Mouse (Mus musculus): Measurements from ENCODE around the gene Aif1. TPM values are rescaled to one million over a fixed set of nuclear protein-coding genes. Genes with fewer than 3 reads are reported as not detected.

Gene Aif1
- polyA plus RNA-seq, 1 experiment = 22.3 TPM

DNA sequence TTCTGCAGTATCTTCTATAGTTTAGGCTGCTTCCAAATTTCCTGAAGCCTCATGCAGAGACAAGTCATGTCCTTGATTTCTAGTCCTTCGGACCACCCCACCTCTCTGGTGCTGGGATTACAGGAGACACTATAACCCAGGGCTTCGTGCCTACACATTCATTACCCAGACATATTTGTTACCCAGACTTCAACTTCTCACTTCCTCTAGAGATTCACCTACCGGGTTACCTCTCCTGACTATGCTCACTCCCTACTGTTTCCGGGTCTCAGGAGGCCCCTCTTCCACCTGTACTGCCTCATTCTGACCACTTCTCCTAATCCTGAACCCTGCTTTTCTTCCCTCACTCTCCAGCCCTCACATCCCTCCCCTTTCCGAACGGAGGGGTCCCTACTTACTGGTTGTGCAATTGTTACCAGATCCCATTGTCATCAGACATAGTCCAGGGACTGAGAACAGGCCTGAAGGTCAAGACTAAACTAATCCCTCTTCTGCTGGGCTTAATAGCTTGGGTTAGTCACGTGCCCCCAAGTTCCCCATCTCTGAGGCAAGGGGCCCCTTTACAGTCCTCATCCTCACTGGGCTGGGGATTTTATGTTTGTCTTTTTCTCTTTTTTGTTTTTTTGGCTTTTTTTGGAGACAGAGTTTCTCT lies 12.2 kb upstream of the Aif1 start, which contains the start of gene Lst1:
Gene Lst1, minus strand, starts transcription at position 481 of the 652 bp plus-strand sequence.
- peaks cover 19% of the 10 kb centered on the region for H3K36me3 ChIP-seq (replicated peaks; ENCODE audit: low read length)
- TF ChIP-seq FLI1 (IDR thresholded peaks at IDR 0.05; ENCODE audit: low read length) (no peak), GATA1 (IDR thresholded peaks at IDR 0.05; ENCODE audit: borderline replicate concordance, low read length) (no peak)
- H3K9me3 ChIP-seq = no peaks in the 10 kb centered on the region
- H3K27me3 ChIP-seq (replicated peaks) = no peaks in the 10 kb centered on the region
- H3K4me3 ChIP-seq (replicated peaks) = peak within 1 kb of the TSS; percentile 87
- peaks cover 80% of the 10 kb centered on the region for H3K4me1 ChIP-seq

DNA sequence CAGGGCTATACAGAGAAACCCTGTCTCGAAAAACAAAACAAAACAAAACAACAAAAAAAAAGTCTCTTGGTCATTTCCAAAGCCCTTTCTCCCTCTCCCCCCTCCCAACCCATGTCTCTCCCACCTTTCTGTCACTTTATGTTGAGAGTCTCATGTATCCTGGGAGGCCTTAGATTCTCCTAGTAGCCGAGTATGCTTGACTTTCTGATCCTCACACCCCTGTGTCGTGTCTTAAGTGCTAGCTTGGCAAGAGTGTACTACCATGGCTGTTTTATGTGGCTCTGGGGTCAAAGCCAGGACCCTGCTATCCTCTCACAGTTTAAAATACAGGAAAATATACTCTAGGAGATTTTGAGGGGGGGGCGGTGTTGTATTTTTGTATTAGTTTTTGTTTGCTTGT lies 11.5 kb upstream of the Aif1 start:
- Histone ChIP-seq H3K4me1 (peaks cover 78% of the 10 kb centered on the region), H3K4me3 (replicated peaks) (peak overlapping the region; percentile 80), H3K36me3 (replicated peaks; ENCODE audit: low read length) (peaks cover 24% of the 10 kb centered on the region), H3K9me3 (no peaks in the 10 kb centered on the region), H3K27me3 (replicated peaks) (no peaks in the 10 kb centered on the region)
- TF ChIP-seq GATA1 (IDR thresholded peaks at IDR 0.05; ENCODE audit: borderline replicate concordance, low read length) = no peak
- TF ChIP-seq FLI1 (IDR thresholded peaks at IDR 0.05; ENCODE audit: low read length) = no peak

DNA sequence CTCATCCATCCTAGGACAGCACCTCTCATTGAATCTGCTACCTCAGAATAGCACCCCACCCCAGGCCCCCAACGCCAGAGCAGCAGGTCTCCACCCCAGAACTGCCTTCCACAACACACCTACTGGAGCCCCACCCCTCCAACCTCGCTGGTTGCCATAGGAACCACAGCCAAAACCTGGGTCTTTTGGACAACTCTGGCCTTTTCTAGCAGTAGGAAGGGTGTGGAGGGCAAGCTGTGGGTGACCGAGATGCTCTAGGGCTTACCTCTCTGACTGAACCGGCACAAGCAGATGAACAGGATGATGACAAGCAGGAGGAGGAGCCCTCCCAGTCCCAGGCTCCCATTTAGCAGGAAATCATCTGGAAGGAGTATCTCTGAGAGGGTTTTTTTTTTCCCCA lies 10.8 kb upstream of the Aif1 start:
- Histone ChIP-seq H3K27me3 (replicated peaks) (no peaks in the 10 kb centered on the region), H3K36me3 (replicated peaks; ENCODE audit: low read length) (peaks cover 24% of the 10 kb centered on the region), H3K4me3 (replicated peaks) (peak overlapping the region; percentile 90), H3K9me3 (no peaks in the 10 kb centered on the region), H3K4me1 (peaks cover 74% of the 10 kb centered on the region)
- TF ChIP-seq FLI1 (IDR thresholded peaks at IDR 0.05; ENCODE audit: low read length) (no peak), GATA1 (IDR thresholded peaks at IDR 0.05; ENCODE audit: borderline replicate concordance, low read length) (no peak)

DNA sequence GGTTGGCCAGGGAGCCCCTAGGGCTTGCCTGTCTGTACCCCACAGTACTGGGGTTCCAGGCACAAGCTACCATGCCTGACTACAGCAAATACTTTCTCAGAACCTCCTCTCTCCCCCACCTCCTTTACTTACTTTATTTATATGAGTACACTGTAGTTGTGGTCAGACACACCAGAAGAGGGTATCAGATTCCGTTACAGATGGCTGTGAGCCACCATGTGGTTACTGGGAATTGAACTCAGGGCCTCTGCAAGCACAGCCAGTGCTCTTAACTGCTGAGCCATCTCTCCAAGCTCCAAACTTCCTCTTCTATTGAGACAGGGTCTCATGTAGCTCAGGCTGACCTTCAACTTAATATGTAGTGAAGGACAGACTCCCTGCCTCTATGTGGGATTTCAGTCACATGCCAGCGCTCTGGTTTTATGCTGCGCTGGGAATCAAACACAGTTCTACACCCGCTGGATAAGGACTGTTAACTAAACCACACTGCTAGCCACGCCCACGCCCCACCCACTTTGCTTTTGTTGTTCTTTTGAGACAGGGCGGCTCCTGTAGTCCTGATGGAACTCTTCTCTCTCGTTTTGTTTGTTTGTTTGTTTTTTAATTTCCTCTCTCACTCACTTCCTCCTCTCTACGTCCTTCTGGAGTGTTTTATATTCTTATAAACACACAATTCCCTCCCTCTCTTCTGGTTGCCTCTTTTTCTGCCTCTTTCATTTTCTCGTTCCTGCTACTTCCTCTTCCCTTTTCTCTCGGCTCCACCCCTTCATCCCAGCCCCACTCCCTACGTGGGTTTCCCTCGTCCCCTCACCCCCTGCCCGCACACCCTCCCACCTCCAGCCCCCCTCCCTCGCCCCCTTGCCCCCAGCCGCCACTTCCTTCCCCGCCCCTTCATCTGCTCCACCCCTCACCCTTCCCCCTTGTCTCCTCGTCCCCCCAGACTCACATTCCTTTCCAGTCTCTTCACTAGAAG lies 10.1 kb upstream of the Aif1 start:
- TF ChIP-seq GATA1 (IDR thresholded peaks at IDR 0.05; ENCODE audit: borderline replicate concordance, low read length) (no peak), FLI1 (IDR thresholded peaks at IDR 0.05; ENCODE audit: low read length) (no peak)
- peaks cover 66% of the 10 kb centered on the region for H3K4me1 ChIP-seq

DNA sequence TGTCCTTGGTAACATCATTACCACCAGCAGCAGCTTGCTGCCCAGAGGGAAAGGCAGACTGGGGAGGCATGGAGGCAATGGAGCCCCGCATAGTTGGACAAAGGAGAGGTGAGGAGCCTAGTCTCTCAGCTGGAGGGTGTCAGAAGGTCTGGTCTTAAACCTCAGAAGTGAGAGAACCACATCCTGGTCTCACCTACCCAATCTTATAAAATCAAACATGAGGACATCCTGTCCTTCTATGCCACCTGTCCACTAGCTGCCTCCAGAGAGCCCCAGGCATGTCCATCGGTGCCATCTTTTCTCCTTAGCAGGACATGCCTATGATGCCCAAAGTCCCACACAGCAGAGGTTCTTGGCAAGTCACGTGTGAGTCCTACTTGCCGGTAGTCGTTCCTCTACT lies 4.2 kb upstream of the Aif1 start:
- Histone ChIP-seq H3K9me3 (no peaks in the 10 kb centered on the region), H3K36me3 (replicated peaks; ENCODE audit: low read length) (peaks cover 43% of the 10 kb centered on the region), H3K27me3 (replicated peaks) (no peaks in the 10 kb centered on the region), H3K4me1 (peaks cover 44% of the 10 kb centered on the region), H3K4me3 (replicated peaks) (no peak overlapping the region)
- TF ChIP-seq GATA1 (IDR thresholded peaks at IDR 0.05; ENCODE audit: borderline replicate concordance, low read length) (no peak), FLI1 (IDR thresholded peaks at IDR 0.05; ENCODE audit: low read length) (no peak)

More for the DNA sequence above, 10.1 kb upstream of the Aif1 start:
- H3K4me3 ChIP-seq (replicated peaks) = peak overlapping the region; percentile 90
- H3K27me3 ChIP-seq (replicated peaks) = no peaks in the 10 kb centered on the region
- peaks cover 24% of the 10 kb centered on the region for H3K36me3 ChIP-seq (replicated peaks; ENCODE audit: low read length)
- no peaks in the 10 kb centered on the region for H3K9me3 ChIP-seq

DNA sequence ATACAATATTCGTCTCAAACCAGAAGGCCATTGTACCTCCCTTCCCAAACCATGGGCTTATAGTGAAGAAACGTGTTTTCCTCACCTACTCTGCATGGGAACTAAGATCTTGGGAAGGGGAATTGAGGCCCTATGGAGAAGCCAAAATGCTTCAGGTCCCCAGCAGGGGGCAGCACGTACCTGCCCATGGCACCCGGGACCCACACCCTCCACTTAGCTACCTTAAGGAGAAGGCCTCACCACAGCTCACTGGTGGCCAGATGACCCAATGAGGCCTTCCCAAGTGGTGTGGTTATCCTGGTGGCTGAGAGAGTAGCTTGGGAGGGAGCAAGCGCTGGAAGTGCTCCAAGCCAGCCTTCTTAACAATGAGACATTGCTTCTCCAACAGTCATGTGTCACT lies 2.7 kb upstream of the Aif1 start:
- TF ChIP-seq GATA1 (IDR thresholded peaks at IDR 0.05; ENCODE audit: borderline replicate concordance, low read length) (no peak), FLI1 (IDR thresholded peaks at IDR 0.05; ENCODE audit: low read length) (no peak)
- H3K9me3 ChIP-seq = no peaks in the 10 kb centered on the region

DNA sequence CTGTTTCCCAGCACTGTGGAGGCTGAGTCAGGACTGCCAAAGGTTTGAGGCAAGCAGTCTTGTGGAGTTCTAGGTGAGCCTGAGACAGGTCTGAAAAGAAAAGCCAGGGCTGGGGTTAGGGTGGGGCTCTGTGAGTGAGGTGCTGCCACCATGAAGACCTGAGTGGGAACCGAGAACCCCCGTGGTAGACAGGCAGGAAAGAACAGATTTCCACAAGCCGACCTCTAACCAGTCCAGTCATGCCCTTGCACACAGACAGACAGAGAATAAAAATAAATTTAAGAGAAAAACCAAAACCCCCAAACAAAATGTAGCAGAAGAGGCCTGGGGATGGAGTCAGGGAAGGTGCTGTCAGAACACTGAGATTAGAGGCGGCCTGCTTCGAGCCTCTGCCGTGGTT lies 486 bp downstream of the Aif1 start:
- H3K27me3 ChIP-seq (replicated peaks) = no peaks in the 10 kb centered on the region
- no peak overlapping the region for H3K4me3 ChIP-seq (replicated peaks)
- no peaks in the 10 kb centered on the region for H3K9me3 ChIP-seq
- no peak for TF ChIP-seq FLI1 (IDR thresholded peaks at IDR 0.05; ENCODE audit: low read length)
- TF ChIP-seq GATA1 (IDR thresholded peaks at IDR 0.05; ENCODE audit: borderline replicate concordance, low read length) = no peak
- peaks cover 58% of the 10 kb centered on the region for H3K4me1 ChIP-seq
- peaks cover 19% of the 10 kb centered on the region for H3K36me3 ChIP-seq (replicated peaks; ENCODE audit: low read length)

More for the DNA sequence above, 2.7 kb upstream of the Aif1 start:
- H3K36me3 ChIP-seq (replicated peaks; ENCODE audit: low read length) = peaks cover 28% of the 10 kb centered on the region
- H3K4me1 ChIP-seq = peaks cover 43% of the 10 kb centered on the region
- no peaks in the 10 kb centered on the region for H3K27me3 ChIP-seq (replicated peaks)
- H3K4me3 ChIP-seq (replicated peaks) = no peak overlapping the region

DNA sequence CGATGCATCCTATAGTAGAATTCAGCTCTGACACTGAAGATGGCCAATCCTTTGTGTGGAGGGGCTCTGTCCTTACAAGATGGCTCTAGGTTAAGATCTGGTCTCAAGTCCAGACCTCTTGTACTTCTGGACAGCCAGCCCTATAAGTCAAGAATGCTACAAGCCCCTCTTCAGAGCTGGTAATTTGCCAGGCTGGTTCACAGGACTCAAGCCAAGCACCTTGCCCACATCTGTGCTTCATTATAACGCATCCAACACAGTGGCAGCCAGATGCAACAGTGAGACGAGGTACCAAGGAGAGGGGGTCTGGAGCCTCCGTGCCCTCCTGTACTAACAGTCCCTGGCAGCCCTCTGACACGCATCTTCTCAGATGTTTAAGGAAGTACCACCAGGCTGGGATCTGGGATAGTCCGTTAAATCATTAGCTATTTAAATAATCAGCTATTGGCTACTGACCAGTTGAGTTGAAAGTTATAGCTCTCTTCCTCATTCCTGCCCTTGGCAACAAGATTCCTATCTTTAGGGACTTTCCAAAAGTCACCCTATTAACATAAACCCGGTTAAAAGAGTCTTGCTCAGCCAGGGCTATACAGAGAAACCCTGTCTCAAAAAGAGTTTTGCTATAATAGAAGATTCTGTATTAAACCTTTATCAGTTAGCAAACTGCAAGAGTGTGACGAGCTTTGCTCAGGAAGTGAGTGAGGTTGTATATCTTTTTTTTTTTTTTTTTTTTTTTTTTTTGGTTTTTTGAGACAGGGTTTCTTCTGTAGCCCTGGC lies 1.5 kb downstream of the Aif1 start:
- no peaks in the 10 kb centered on the region for H3K27me3 ChIP-seq (replicated peaks)
- no peaks in the 10 kb centered on the region for H3K9me3 ChIP-seq
- H3K4me3 ChIP-seq (replicated peaks) = peak overlapping the region; percentile 19
- H3K4me1 ChIP-seq = peaks cover 52% of the 10 kb centered on the region
- TF ChIP-seq GATA1 (IDR thresholded peaks at IDR 0.05; ENCODE audit: borderline replicate concordance, low read length) (no peak), FLI1 (IDR thresholded peaks at IDR 0.05; ENCODE audit: low read length) (no peak)
- peaks cover 9% of the 10 kb centered on the region for H3K36me3 ChIP-seq (replicated peaks; ENCODE audit: low read length)

DNA sequence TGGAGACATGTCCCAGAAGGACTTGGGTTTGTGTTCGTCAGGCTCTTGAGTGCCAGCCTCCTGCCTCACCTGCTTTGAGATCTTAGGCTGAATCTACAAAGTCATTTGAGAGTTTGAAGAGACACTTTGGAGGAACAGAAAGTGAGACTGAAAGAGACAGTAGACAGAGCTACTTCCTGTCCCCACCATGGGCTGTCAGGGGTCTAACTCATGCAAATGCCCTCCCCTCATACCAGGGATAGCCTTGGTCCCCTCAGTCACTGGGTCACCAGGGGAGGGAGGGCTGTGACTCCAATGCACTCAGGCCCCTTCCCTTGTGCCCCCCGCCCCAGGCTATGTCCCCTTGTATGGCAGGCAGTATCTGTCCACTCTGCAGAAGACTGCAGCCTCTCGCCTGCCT lies 2.5 kb downstream of the Aif1 start:
- Histone ChIP-seq H3K4me3 (replicated peaks) (peak overlapping the region; percentile 80), H3K36me3 (replicated peaks; ENCODE audit: low read length) (peaks cover 4% of the 10 kb centered on the region), H3K4me1 (peaks cover 51% of the 10 kb centered on the region), H3K9me3 (no peaks in the 10 kb centered on the region), H3K27me3 (replicated peaks) (no peaks in the 10 kb centered on the region)
- TF ChIP-seq GATA1 (IDR thresholded peaks at IDR 0.05; ENCODE audit: borderline replicate concordance, low read length) (no peak), FLI1 (IDR thresholded peaks at IDR 0.05; ENCODE audit: low read length) (no peak)

Data from megakaryocyte, embryonic 14.5 days (primary cell).